Mouse (Mus musculus): ENCODE results near the gene Crybg1.
A peak's percentile ranks its signal among the peaks of the same experiment; 100 is the strongest.

- TF ChIP-seq CTCF (IDR thresholded peaks at IDR 0.05; ENCODE audit: extremely low read depth, insufficient read depth, low read length): 0 out of 2 replicates have a peak, but pooled peaks have one; percentile 17
- no peak for TF ChIP-seq POLR2A (IDR thresholded peaks at IDR 0.05; ENCODE audit: extremely low read depth, insufficient read depth, low read length)
These were observed at the start of gene Crybg1 for GRCm38 (mm10) chr10:44148337-44149317.

Measured in cortical plate, adult 2 months (tissue).